Mouse (Mus musculus) bone marrow macrophage, adult 2 months (primary cell): ENCODE data around the gene Nox3.

Experiments used
- CTCF ChIP-seq: IDR thresholded peaks from 2 replicates; pipeline ENCODE4 v1.5.1; 2012; ENCODE audit warnings: low read depth, mild to moderate bottlenecking, low read length, moderate library complexity
- POLR2A ChIP-seq: IDR thresholded peaks from 2 replicates; pipeline ENCODE4 v1.6.1; 2012; ENCODE audit warnings: mild to moderate bottlenecking, low read depth, low read length, borderline replicate concordance

DNA sequence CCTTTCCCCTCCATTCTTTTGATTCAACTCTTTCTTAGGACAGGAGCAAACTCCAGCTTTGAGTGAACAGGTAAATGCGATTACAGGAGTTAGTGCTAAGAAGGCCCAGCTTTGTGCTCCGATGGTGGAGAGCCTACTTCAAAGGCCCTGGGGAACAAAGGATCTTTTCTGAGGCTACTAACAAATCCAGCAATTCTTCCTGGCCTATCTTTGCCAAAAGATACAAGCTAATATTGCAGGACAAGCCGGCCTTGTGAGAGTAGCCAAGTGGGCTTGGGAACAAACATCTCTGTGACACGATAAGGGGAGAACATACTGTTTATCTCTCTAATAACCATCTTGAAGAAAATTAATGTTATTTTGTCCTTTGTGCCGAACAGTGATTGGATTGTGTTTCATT lies 54.6 kb downstream of the Nox3 start:
- TF ChIP-seq CTCF (no peak), POLR2A (no peak)
